Mouse (Mus musculus): ENCODE measurements around the gene Tbce. TPM values are rescaled to one million over a fixed set of nuclear protein-coding genes. Genes with fewer than 3 reads are reported as not detected.

Tbce gene
- polyA plus RNA-seq, 1 experiment = 13.9 TPM

GRCm38 (mm10) chr13:13954931-13955330 is 84.5 kb downstream of the Tbce start:
- Histone ChIP-seq H3K4me1 (ENCODE audit: control insufficient read depth, insufficient read depth, insufficient read length) (no peaks in the 10 kb centered on the region), H3K27ac (ENCODE audit: insufficient read depth, low read length) (peak overlapping the region; percentile 47), H3K4me3 (ENCODE audit: extremely low read depth, insufficient read depth, insufficient read length) (peak overlapping the region; percentile 81), H3K27me3 (ENCODE audit: control insufficient read depth, insufficient read depth, low read length) (no peaks in the 10 kb centered on the region), H3K36me3 (ENCODE audit: control insufficient read depth, insufficient read depth, low read length) (no peaks in the 10 kb centered on the region)
- under 1% methylated on average over 29 of the region's 29 CpGs for WGBS
- DNase-seq (ENCODE audit: low read depth in 1 of 2, low spot score in 2 of 2) = peak; percentile 9 to 42
- TF ChIP-seq CTCF (IDR thresholded peaks at IDR 0.05; ENCODE audit: extremely low read depth, insufficient read depth, insufficient read length, insufficient replicate concordance) (no peak), POLR2A (IDR thresholded peaks at IDR 0.05; ENCODE audit: low read depth, low read length) (no peak)

GRCm38 (mm10) chr13:13953874-13954832 is 85.3 kb downstream of the Tbce start, which contains the start of gene B3galnt2:
Gene B3galnt2, plus strand, starts transcription at chr13:13954469.
- DNase-seq (ENCODE audit: low read depth in 1 of 2, low spot score in 2 of 2) = peak; percentile 96 to 98
- Histone ChIP-seq H3K36me3 (ENCODE audit: control insufficient read depth, insufficient read depth, low read length) (no peaks in the 10 kb centered on the region), H3K27me3 (ENCODE audit: control insufficient read depth, insufficient read depth, low read length) (no peaks in the 10 kb centered on the region), H3K4me3 (ENCODE audit: extremely low read depth, insufficient read depth, insufficient read length) (peak within 1 kb of the TSS; percentile 81), H3K27ac (ENCODE audit: insufficient read depth, low read length) (peak within 1 kb of the TSS; percentile 63), H3K4me1 (ENCODE audit: control insufficient read depth, insufficient read depth, insufficient read length) (no peaks in the 10 kb centered on the region)
- WGBS = under 1% methylated on average over 77 of the region's 78 CpGs
- TF ChIP-seq POLR2A (IDR thresholded peaks at IDR 0.05; ENCODE audit: low read depth, low read length) = peak; percentile 74
- TF ChIP-seq CTCF (IDR thresholded peaks at IDR 0.05; ENCODE audit: extremely low read depth, insufficient read depth, insufficient read length, insufficient replicate concordance) = 0 out of 2 replicates have a peak, but pooled peaks have one; percentile 2

Other genes with a start within 250 kb of the Tbce start
- 40.6 and 65.5 TPM in 2 replicates for gene B3galnt2, start 85.2 kb downstream of the Tbce start, polyA plus RNA-seq (2012; rRNA removed)
- gene Arid4b, start 23.6 kb upstream of the Tbce start, polyA plus RNA-seq (2012; rRNA removed) = 4.6 and 5.2 TPM in 2 replicates
- gene Ggps1, start 23.9 kb upstream of the Tbce start, polyA plus RNA-seq (2012; rRNA removed) = 6.4 and 8.4 TPM in 2 replicates

Measured in spleen, adult 2 months (tissue).